Comparison of ENCODE assay signal across 35 mouse cellular contexts in the genomic region with DNA sequence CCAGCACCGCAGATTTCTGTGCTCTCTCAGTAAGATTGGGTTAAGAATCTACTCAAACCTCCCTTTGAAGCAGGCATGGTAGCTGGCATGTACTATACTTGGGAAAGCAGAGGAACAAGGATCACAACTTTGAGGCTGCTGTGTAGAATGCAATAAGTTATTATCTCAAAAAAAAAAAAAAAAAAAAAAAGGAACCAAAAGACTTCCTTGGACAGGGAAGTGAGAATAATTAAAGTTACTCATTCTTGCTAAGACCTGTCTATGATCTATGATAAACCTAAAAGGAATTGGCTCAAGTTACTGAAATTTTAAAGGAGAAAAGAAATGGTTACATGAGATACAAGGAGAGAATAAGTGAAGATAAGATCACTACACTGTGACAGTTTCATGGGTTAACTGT.
A peak's percentile ranks its signal among the peaks of the same experiment; 100 is the strongest.
DNase-seq lines count a peak whose midpoint lies in the region; ATAC-seq and TF ChIP-seq lines count a peak whose summit lies in the region.
"Had no signal": no experiment of that assay in that cellular context is flagged by ENCODE, and none has a peak within 500 bp of the region (broad histone marks: within the 10 kb centered on the region; RNA-seq: fewer than 3 reads in every experiment).

No protein-coding gene starts in this region.

- H3K4me3 ChIP-seq in lung, embryonic 16.5 days (ENCODE audit: low read length), result peak overlapping the region; percentile 47
- H3K4me3 ChIP-seq in MEL (ENCODE audit: control insufficient read depth in 1 of 2, insufficient read depth in 1 of 2, low read depth in 2 of 2, low read length in 2 of 2), result no peak overlapping the region
- H3K4me3 ChIP-seq: embryonic facial prominence, embryonic 13.5 days; forebrain, embryonic 10.5 days; gastrocnemius, adult 2 months; heart, adult 2 months; heart, embryonic 12.5 days; hindbrain, embryonic 10.5 days; intestine, embryonic 15.5 days; neural tube, embryonic 13.5 days; stomach, embryonic 15.5 days had no signal

- TF ChIP-seq CTCF in MEL (IDR thresholded peaks at IDR 0.05 in 2 of 3, conservative IDR thresholded peaks at IDR 0.05 in 1 of 3; ENCODE audit: control insufficient read depth in 1 of 3, insufficient read depth in 1 of 3, low read depth in 2 of 3, low read length in 3 of 3, poor library complexity in 1 of 3, severe bottlenecking in 1 of 3), result no peak

- 82% methylated on average over 1 of the region's 1 CpGs for WGBS in lung, embryonic 16.5 days

- TF ChIP-seq RAD21 in MEL (IDR thresholded peaks at IDR 0.05; ENCODE audit: low read depth, low read length), result no peak

- H3K4me2 ChIP-seq in lung, embryonic 16.5 days (ENCODE audit: low read depth, low read length), result peak overlapping the region; percentile 42
- H3K4me2 ChIP-seq: embryonic facial prominence, embryonic 13.5 days; heart, embryonic 12.5 days; intestine, embryonic 15.5 days; midbrain, embryonic 11.5 days; neural tube, embryonic 13.5 days; stomach, embryonic 15.5 days had no signal

- no peak for ATAC-seq in lung, embryonic 16.5 days (ENCODE audit: low read depth)
- ATAC-seq in megakaryocyte, adult 5-6 weeks (ENCODE audit: poor library complexity, severe bottlenecking), result peak; percentile 67
- ATAC-seq: forebrain, embryonic 16.5 days; hindbrain, embryonic 16.5 days; intestine, embryonic 15.5 days; midbrain, embryonic 16.5 days had no signal

- TF ChIP-seq POLR2A in MEL (IDR thresholded peaks at IDR 0.05; ENCODE audit: control insufficient read depth in 1 of 2, insufficient read depth in 1 of 2, low read depth in 1 of 2, low read length in 2 of 2, poor library complexity in 1 of 2), result no peak

- H3K27ac ChIP-seq in lung, embryonic 16.5 days (ENCODE audit: low read length), result 0 out of 2 replicates have a peak overlapping the region, but pooled peaks have one; percentile 16
- no peak overlapping the region for H3K27ac ChIP-seq in MEL (ENCODE audit: control insufficient read depth, low read depth, low read length)
- H3K27ac ChIP-seq: embryonic facial prominence, embryonic 13.5 days; forebrain, embryonic 10.5 days; gastrocnemius, adult 2 months; heart, adult 2 months; hindbrain, embryonic 10.5 days; intestine, embryonic 15.5 days; liver, embryonic 14.5 days; neural tube, embryonic 13.5 days; stomach, embryonic 15.5 days had no signal

- H3K79me2 ChIP-seq in MEL (ENCODE audit: control insufficient read depth, insufficient read depth, low read length, poor library complexity), result no peaks in the 10 kb centered on the region

- peaks cover 5% of the 10 kb centered on the region for H3K36me3 ChIP-seq in lung, embryonic 16.5 days (ENCODE audit: control insufficient read depth, insufficient read depth, low read length)
- H3K36me3 ChIP-seq in MEL (ENCODE audit: control insufficient read depth in 1 of 2, insufficient read depth in 2 of 2, low read length in 2 of 2), result peaks cover 0 to 7% of the 10 kb centered on the region in 2 experiments; a peak in 2 of 4 replicates
- H3K36me3 ChIP-seq: intestine, embryonic 15.5 days; neural tube, embryonic 13.5 days; stomach, embryonic 15.5 days had no signal

- intact Hi-C loops in heart, postnatal 10 days (cut with DNase I), result no loop called here

- peak overlapping the region; percentile 52 for H3K9ac ChIP-seq in lung, embryonic 16.5 days (ENCODE audit: low read length)
- no peak overlapping the region for H3K9ac ChIP-seq in MEL (ENCODE audit: control insufficient read depth, low read depth, low read length, poor library complexity, severe bottlenecking)
- H3K9ac ChIP-seq: embryonic facial prominence, embryonic 13.5 days; heart, embryonic 12.5 days; intestine, embryonic 15.5 days; liver, embryonic 14.5 days; neural tube, embryonic 13.5 days; stomach, embryonic 15.5 days had no signal

- TF ChIP-seq EP300 in MEL (IDR thresholded peaks at IDR 0.05; ENCODE audit: low read depth in 1 of 2, low read length in 2 of 2), result 0 out of 4 replicates have a peak, but pooled peaks of 1 of the 2 experiments have one; percentile 9

- no peaks in the 10 kb centered on the region for H3K27me3 ChIP-seq in lung, embryonic 16.5 days (ENCODE audit: control insufficient read depth, insufficient read depth, low read depth, low read length)
- H3K27me3 ChIP-seq in MEL (ENCODE audit: control insufficient read depth in 1 of 2, insufficient read depth in 2 of 2, low read length in 2 of 2), result no peaks in the 10 kb centered on the region
- H3K27me3 ChIP-seq: embryonic facial prominence, embryonic 13.5 days; heart, embryonic 12.5 days; intestine, embryonic 15.5 days; neural tube, embryonic 13.5 days; stomach, embryonic 15.5 days had no signal

- no peaks in the 10 kb centered on the region for H3K9me3 ChIP-seq in lung, embryonic 16.5 days (ENCODE audit: control insufficient read depth, low read length)
- H3K9me3 ChIP-seq in MEL (replicated peaks; ENCODE audit: insufficient read depth, low read length), result no peaks in the 10 kb centered on the region
- H3K9me3 ChIP-seq: embryonic facial prominence, embryonic 13.5 days; forebrain, embryonic 10.5 days; intestine, embryonic 15.5 days; stomach, embryonic 15.5 days had no signal

- H3K4me1 ChIP-seq in lung, embryonic 16.5 days (replicated peaks; ENCODE audit: control insufficient read depth, insufficient read depth, low read length), result peaks cover 30% of the 10 kb centered on the region
- peaks cover 2 to 7% of the 10 kb centered on the region in 2 experiments; a peak in 2 of 4 replicates for H3K4me1 ChIP-seq in MEL (ENCODE audit: control insufficient read depth in 1 of 2, insufficient read depth in 2 of 2, low read length in 2 of 2)

- no peak for DNase-seq in lung, postnatal 4 days
- DNase-seq in MEL (ENCODE audit: low read depth, low spot score), result peak; percentile 17
- DNase-seq in heart, postnatal 10 days, result no peak
- DNase-seq in layer of hippocampus, postnatal 14 days (ENCODE audit: low spot score in 2 of 2), result no peak
- DNase-seq in ovary, postnatal 14 days (ENCODE audit: low spot score), result no peak
- DNase-seq: adrenal gland, postnatal 14 days; cerebellum, adult 11 months; cerebellum, adult 9-10 months; cerebellum, postnatal 36 days; gastrocnemius, adult 2 months; gastrocnemius, postnatal 36 days; heart, adult 2 months; kidney, adult 2 months; kidney, postnatal 4 days; layer of hippocampus, postnatal 36 days; left cerebral cortex, postnatal 4 days; liver; retina, postnatal 1 day; right cerebral cortex, postnatal 14 days; thymus, adult 18-20 months; thymus, postnatal 25 days had no signal

TF ChIP-seq in MEL, 35 proteins besides CTCF, POLR2A, EP300 and RAD21:
- TF ChIP-seq CHD2 (IDR thresholded peaks at IDR 0.05; ENCODE audit: low read length), result no peak
- TF ChIP-seq BHLHE40 (IDR thresholded peaks at IDR 0.05; ENCODE audit: borderline replicate concordance, low read depth, low read length), result no peak
- no peak for TF ChIP-seq ETS1 (IDR thresholded peaks at IDR 0.05; ENCODE audit: low read depth, low read length)
- no peak for TF ChIP-seq TAL1 (IDR thresholded peaks at IDR 0.05; ENCODE audit: low read length)
- peak; percentile 92 for TF ChIP-seq ZNF384 (IDR thresholded peaks at IDR 0.05; ENCODE audit: low read depth, low read length)
